In the genomic region with DNA sequence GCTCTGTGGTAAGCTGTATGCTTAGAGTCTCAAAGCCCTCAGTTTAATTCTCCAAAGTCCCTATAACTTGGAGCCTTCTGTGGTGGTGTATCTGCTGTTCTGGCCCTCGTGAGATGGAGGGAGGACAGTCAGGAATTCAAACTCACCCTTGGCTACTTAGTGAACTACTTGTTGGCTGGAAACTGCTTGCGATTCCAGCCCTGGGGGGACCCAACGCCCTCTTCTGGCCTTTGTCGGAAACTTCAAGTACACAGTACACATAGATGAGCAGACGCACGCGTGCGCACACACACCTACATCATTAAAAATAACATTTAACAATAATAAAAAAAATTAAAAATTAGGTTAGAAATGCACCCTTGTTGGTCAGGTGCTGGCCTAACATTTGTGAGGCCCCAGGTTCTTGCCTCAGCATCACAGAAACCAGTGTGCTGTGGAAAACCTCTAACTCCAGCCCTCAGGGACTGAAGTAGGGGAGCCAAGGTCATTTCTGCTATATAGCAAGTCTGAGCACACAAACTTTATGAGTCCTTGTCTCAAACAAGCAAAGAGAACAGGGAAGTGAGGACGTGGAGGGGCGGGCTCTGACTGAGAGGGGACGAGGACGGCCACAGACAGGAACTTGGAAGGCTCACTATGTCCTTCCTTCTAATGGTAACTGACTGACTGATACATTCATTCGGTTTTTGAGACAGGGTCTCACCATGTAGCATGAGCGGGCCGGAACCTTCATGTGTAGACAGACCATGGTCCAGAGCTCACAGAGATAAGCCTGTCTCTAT, we compare ENCODE assay signal across 1 mouse cellular context.
TF ChIP-seq lines count a peak whose summit lies in the region.

No protein-coding gene starts in this region.

TF ChIP-seq in MEL, 35 proteins besides CTCF, POLR2A, EP300 and RAD21 (continued from another document):
- TF ChIP-seq HCFC1 (IDR thresholded peaks at IDR 0.05; ENCODE audit: low read depth, low read length) (no peak), USF1 (IDR thresholded peaks at IDR 0.05; ENCODE audit: low read depth, low read length) (no peak), KAT2A (conservative IDR thresholded peaks at IDR 0.05; ENCODE audit: low read depth, low read length) (no peak), TCF12 (IDR thresholded peaks at IDR 0.05; ENCODE audit: low read depth, low read length) (0 out of 2 replicates have a peak, but pooled peaks have one; percentile 8), TBP (IDR thresholded peaks at IDR 0.05; ENCODE audit: low read depth, low read length) (no peak), POLR2AphosphoS5 (IDR thresholded peaks at IDR 0.05; ENCODE audit: borderline replicate concordance, low read depth, low read length) (no peak), RCOR1 (IDR thresholded peaks at IDR 0.05; ENCODE audit: low read depth, low read length) (no peak), NELFE (IDR thresholded peaks at IDR 0.05; ENCODE audit: low read depth, low read length) (no peak), ZNF384 (IDR thresholded peaks at IDR 0.05; ENCODE audit: low read depth, low read length) (no peak), ELF1 (IDR thresholded peaks at IDR 0.05; ENCODE audit: low read depth, low read length) (0 out of 2 replicates have a peak, but pooled peaks have one; percentile 41), ZC3H11A (IDR thresholded peaks at IDR 0.05; ENCODE audit: low read depth, low read length) (no peak), UBTF (IDR thresholded peaks at IDR 0.05; ENCODE audit: borderline replicate concordance, insufficient read depth, low read depth, low read length) (no peak), MAX (IDR thresholded peaks at IDR 0.05; ENCODE audit: low read length) (no peak), MXI1 (IDR thresholded peaks at IDR 0.05; ENCODE audit: low read depth, low read length) (0 out of 2 replicates have a peak, but pooled peaks have one; percentile 41), MAZ (IDR thresholded peaks at IDR 0.05; ENCODE audit: low read depth, low read length) (peak; percentile 33; the same call in 1 of the 2 replicates), MYB (IDR thresholded peaks at IDR 0.05; ENCODE audit: low read depth, low read length) (no peak), E2F4 (IDR thresholded peaks at IDR 0.05; ENCODE audit: borderline replicate concordance, low read depth, low read length) (no peak), SMC3 (IDR thresholded peaks at IDR 0.05; ENCODE audit: low read depth, low read length) (peak; percentile 6; the same call in 1 of the 2 replicates), GABPA (IDR thresholded peaks at IDR 0.05; ENCODE audit: low read depth, low read length) (no peak), MAFK (IDR thresholded peaks at IDR 0.05; ENCODE audit: borderline replicate concordance, low read depth, low read length) (no peak), ZKSCAN1 (IDR thresholded peaks at IDR 0.05; ENCODE audit: low read depth, low read length) (no peak), CHD2 (IDR thresholded peaks at IDR 0.05; ENCODE audit: low read length) (no peak)
